Mouse (Mus musculus) liver, embryonic 16.5 days (tissue): ENCODE results near the gene Erg28. TPM values are rescaled to one million over a fixed set of nuclear protein-coding genes. Genes with fewer than 3 reads are reported as not detected.

Experiments used
- ATAC-seq: fragments of 200-750 bp; cut with Nextera tagmentation; 2 replicates; pipeline ENCODE4 v1.8.0; 2017; ENCODE audit warnings: low read depth, mild to moderate bottlenecking, moderate number of reproducible peaks, moderate library complexity
- H3K27ac ChIP-seq: fragments of 300-500 bp; sonication (generic); 2 replicates; pipeline ENCODE4 v1.5.1; 2014; ENCODE audit warnings: mild to moderate bottlenecking, low read length
- H3K27me3 ChIP-seq: fragments of 300-500 bp; sonication (generic); 2 replicates; pipeline ENCODE4 v1.6.1; 2014; ENCODE audit warnings: low read depth, low read length, mixed read lengths; ENCODE audit not compliant: control insufficient read depth, insufficient read depth
- H3K36me3 ChIP-seq: fragments of 300-500 bp; sonication (generic); 2 replicates; pipeline ENCODE4 v1.6.1; 2014; ENCODE audit warnings: mild to moderate bottlenecking; ENCODE audit not compliant: control insufficient read depth, insufficient read depth
- H3K4me1 ChIP-seq: fragments of 300-500 bp; sonication (generic); 2 replicates; pipeline ENCODE4 v1.6.1; 2014; ENCODE audit warnings: low read depth, low read length, mixed read lengths; ENCODE audit not compliant: control insufficient read depth
- H3K4me2 ChIP-seq: fragments of 300-500 bp; sonication (generic); 2 replicates; pipeline ENCODE4 v1.6.1; 2014; ENCODE audit warnings: low read depth, low read length, mixed read lengths
- H3K4me3 ChIP-seq: fragments of 300-500 bp; sonication (generic); 2 replicates; pipeline ENCODE4 v1.5.1; 2014; ENCODE audit warnings: low read depth, mild to moderate bottlenecking, low read length
- H3K9ac ChIP-seq: fragments of 300-500 bp; sonication (generic); 2 replicates; pipeline ENCODE4 v1.6.1; 2014; ENCODE audit warnings: low read depth, low read length
- H3K9me3 ChIP-seq: fragments of 300-500 bp; sonication (generic); replicated peaks from 2 replicates; pipeline ENCODE4 v1.6.1; 2016; ENCODE audit warnings: low read length; ENCODE audit not compliant: control insufficient read depth
- WGBS: fragments of 180-500 bp; shearing (Covaris S2); extraction: QIAGEN DNeasy Blood & Tissue Kit; methylation state at CpG from one replicate; pipeline ENCODE4 v1.1.7; 2014; ENCODE audit not compliant: insufficient replicate concordance; 5-methylcytosine and 5-hydroxymethylcytosine counted together
- polyA plus RNA-seq: library from polyadenylated mRNA; unstranded; fragments of >200 nt; fragmentation: Nextera tagmentation; extraction: Ambion mirVana; gene quantifications from 2 replicates; pipeline ENCODE4 v1.2.1, GENCODE M21; 2015

Erg28 gene
- polyA plus RNA-seq, 1 experiment from 2014 or later: 83.0 TPM

- peak; percentile 92 for ATAC-seq
- H3K4me3 ChIP-seq: no peak overlapping the region
- H3K4me1 ChIP-seq: no peaks in the 10 kb centered on the region
- 54% methylated on average over 3 of the region's 3 CpGs for WGBS
- H3K27me3 ChIP-seq: no peaks in the 10 kb centered on the region
- no peak overlapping the region for H3K9ac ChIP-seq
- H3K4me2 ChIP-seq: no peak overlapping the region
- no peaks in the 10 kb centered on the region for H3K36me3 ChIP-seq
- peak overlapping the region; percentile 70 for H3K27ac ChIP-seq
- no peaks in the 10 kb centered on the region for H3K9me3 ChIP-seq
Observed at GRCm38 (mm10) chr12:85766287-85766686, 58.1 kb downstream of the Erg28 start.

Other genes starting within 250 kb of the Erg28 start
- 0.12 TPM in 1 of 2 replicates, not detected in the other for gene Jdp2, start 225.5 kb downstream of the Erg28 start, polyA plus RNA-seq
- gene Batf, start 137.9 kb downstream of the Erg28 start, polyA plus RNA-seq: 2.5 and 4.0 TPM in 2 replicates
- gene Flvcr2, start 78.0 kb downstream of the Erg28 start, polyA plus RNA-seq: 8.8 and 10.0 TPM in 2 replicates
- 4.9 and 6.0 TPM in 2 replicates for gene Ttll5, start 109 bp upstream of the Erg28 start, polyA plus RNA-seq